Mouse (Mus musculus) limb, embryonic 10.5 days (tissue): Measurements from ENCODE around the gene Ttc25. TPM values are rescaled to one million over a fixed set of nuclear protein-coding genes. Genes with fewer than 3 reads are reported as not detected.

Experiments
- DNase-seq: peaks from one replicate; pipeline ENCODE4 v3.0.0-alpha.2; 2017; ENCODE audit warnings: low spot score
- H3K27ac ChIP-seq: fragments of 300-500 bp; sonication (generic); 2 replicates; pipeline ENCODE4 v1.5.1; 2016; ENCODE audit warnings: mild to moderate bottlenecking
- H3K27me3 ChIP-seq: fragments of 300-500 bp; sonication (generic); 2 replicates; pipeline ENCODE4 v1.6.1; 2016; ENCODE audit warnings: low read depth, mild to moderate bottlenecking; ENCODE audit not compliant: poor library complexity, severe bottlenecking
- H3K36me3 ChIP-seq: fragments of 300-500 bp; sonication (generic); 2 replicates; pipeline ENCODE4 v1.6.1; 2016; ENCODE audit warnings: mild to moderate bottlenecking, moderate library complexity
- H3K4me1 ChIP-seq: fragments of 300-500 bp; sonication (generic); 2 replicates; pipeline ENCODE4 v1.6.1; 2016
- H3K4me3 ChIP-seq: fragments of 300-500 bp; sonication (generic); 2 replicates; pipeline ENCODE4 v1.5.1; 2016; ENCODE audit warnings: mild to moderate bottlenecking, moderate library complexity
- H3K9me3 ChIP-seq: fragments of 300-500 bp; sonication (generic); replicated peaks from 2 replicates; pipeline ENCODE4 v1.6.1; 2016; ENCODE audit warnings: mild to moderate bottlenecking
- WGBS: fragments of 180-500 bp; shearing (Covaris S2); methylation state at CpG from one replicate; pipeline ENCODE4 v1.1.7; 2016; 5-methylcytosine and 5-hydroxymethylcytosine counted together
- polyA plus RNA-seq: library from polyadenylated mRNA; unstranded; fragments of >200 nt; fragmentation: Nextera tagmentation; extraction: Ambion mirVana; gene quantifications from 2 replicates; pipeline ENCODE4 v1.2.1, GENCODE M21; 2016

Gene Ttc25
- polyA plus RNA-seq, 1 experiment from 2014 or later: 1.1 TPM

- no peak overlapping the region for H3K27ac ChIP-seq
Measured at GRCm38 (mm10) chr11:100536466-100536865, 8.9 kb upstream of the Ttc25 start.

DNA sequence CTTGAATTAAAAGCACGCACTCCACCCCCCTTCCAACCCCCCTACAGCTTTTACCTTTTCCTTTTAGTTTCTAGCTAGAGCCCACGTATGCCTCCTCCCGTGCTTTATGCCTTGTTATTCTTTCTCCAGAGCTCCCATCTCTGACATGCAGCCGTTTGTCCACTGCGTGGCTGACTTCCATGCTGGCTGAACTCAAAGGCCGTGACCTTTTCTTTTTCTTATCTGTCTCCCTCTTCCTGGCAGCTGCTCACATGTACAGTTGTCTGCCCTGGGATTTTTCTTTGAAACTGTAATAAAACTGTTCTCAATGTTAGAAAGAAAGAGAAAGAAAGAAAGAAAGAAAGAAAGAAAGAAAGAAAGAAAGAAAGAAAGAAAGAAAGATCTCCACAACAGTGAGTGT is 4.4 kb upstream of the Ttc25 start:
- Histone ChIP-seq H3K27me3 (no peaks in the 10 kb centered on the region), H3K4me3 (no peak overlapping the region), H3K36me3 (no peaks in the 10 kb centered on the region), H3K4me1 (peaks cover 15% of the 10 kb centered on the region), H3K9me3 (no peaks in the 10 kb centered on the region), H3K27ac (no peak overlapping the region)
- no peak for DNase-seq
- 52% methylated on average over 6 of the region's 6 CpGs for WGBS

More at GRCm38 (mm10) chr11:100536466-100536865, 8.9 kb upstream of the Ttc25 start:
- Histone ChIP-seq H3K4me1 (no peaks in the 10 kb centered on the region), H3K4me3 (no peak overlapping the region), H3K9me3 (no peaks in the 10 kb centered on the region), H3K36me3 (no peaks in the 10 kb centered on the region), H3K27me3 (no peaks in the 10 kb centered on the region)
- no peak for DNase-seq

DNA sequence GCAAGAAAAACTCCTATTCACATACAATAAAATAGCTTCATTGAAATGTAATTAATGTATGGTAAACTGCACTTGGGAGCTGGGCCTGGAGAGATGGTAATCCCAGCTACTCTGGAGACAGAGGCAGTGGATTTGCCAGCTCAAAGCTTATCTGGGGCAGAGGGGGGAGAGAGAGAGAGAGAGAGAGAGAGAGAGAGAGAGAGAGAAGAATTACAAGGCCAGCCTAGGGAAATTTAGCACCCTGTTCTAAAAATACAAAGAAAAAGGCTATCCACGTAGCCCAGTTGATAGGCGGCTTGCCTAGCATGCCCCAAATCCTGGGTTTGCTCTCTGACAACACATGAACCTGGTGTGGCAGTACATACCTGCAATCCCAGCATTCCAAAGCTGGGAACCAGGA is 3.8 kb upstream of the Ttc25 start:
- no peak overlapping the region for H3K27ac ChIP-seq
- DNase-seq: no peak
- peaks cover 18% of the 10 kb centered on the region for H3K4me1 ChIP-seq
- no peaks in the 10 kb centered on the region for H3K27me3 ChIP-seq
- WGBS: 93% methylated on average over 2 of the region's 2 CpGs
- H3K9me3 ChIP-seq: no peaks in the 10 kb centered on the region
- H3K4me3 ChIP-seq: no peak overlapping the region
- H3K36me3 ChIP-seq: no peaks in the 10 kb centered on the region

GRCm38 (mm10) chr11:100545746-100546085 is 309 bp downstream of the Ttc25 start:
- no peaks in the 10 kb centered on the region for H3K27me3 ChIP-seq
- DNase-seq: no peak
- H3K4me1 ChIP-seq: peaks cover 18% of the 10 kb centered on the region
- peak overlapping the region; percentile 51 for H3K4me3 ChIP-seq
- H3K36me3 ChIP-seq: no peaks in the 10 kb centered on the region
- no peaks in the 10 kb centered on the region for H3K9me3 ChIP-seq
- 26% methylated on average over 7 of the region's 7 CpGs for whole genome bisulfite sequencing
- peak overlapping the region; percentile 76 for H3K27ac ChIP-seq

GRCm38 (mm10) chr11:100546955-100547354 is 1.5 kb downstream of the Ttc25 start:
- DNase-seq: no peak
- WGBS: 90% methylated on average over 6 of the region's 6 CpGs
- no peak overlapping the region for H3K27ac ChIP-seq
- H3K36me3 ChIP-seq: no peaks in the 10 kb centered on the region
- no peaks in the 10 kb centered on the region for H3K27me3 ChIP-seq
- peaks cover 18% of the 10 kb centered on the region for H3K4me1 ChIP-seq
- no peaks in the 10 kb centered on the region for H3K9me3 ChIP-seq
- H3K4me3 ChIP-seq: no peak overlapping the region

DNA sequence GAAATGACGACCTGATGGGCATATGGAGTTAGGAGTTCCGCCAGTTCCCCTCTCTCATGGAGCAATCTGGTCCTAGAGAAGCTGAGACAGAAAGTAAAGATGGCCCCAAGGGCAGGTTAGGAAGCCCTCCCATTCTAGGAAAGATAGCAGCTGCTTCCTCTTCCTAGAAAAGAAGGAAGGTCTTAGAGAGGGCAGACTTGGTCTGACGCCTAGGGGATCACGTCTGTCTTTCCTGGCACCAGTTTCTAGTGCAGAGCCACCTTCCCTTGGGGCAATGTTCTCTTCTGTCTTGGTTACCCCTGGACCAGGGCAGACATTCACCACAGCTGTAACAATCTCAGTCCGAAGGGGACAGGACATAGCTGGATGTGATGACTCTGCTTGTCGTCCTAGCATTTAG is 2.7 kb downstream of the Ttc25 start:
- H3K9me3 ChIP-seq: no peaks in the 10 kb centered on the region

DNA sequence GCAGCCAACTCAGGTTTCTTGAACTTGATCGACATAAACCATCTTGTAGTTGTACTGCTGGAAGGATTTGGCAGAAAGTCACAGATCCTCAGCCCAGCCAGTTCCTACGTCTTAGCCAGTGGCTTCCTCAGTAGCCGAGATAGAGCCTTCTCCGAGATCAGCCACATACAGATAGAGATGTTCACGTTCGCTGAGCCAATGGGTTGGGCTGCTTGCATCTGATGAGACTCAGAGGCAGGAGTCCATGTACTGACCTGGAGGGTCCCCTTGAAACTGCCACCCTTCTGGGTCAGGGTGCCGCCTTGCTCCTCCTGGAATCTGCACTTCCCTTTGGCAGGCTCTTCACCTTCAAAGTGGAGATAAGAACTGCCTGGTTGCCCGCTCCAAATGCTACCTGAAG is 4.1 kb downstream of the Ttc25 start:
- Histone ChIP-seq H3K9me3 (no peaks in the 10 kb centered on the region), H3K27me3 (no peaks in the 10 kb centered on the region), H3K4me3 (no peak overlapping the region), H3K27ac (no peak overlapping the region), H3K36me3 (no peaks in the 10 kb centered on the region), H3K4me1 (peaks cover 17% of the 10 kb centered on the region)
- no peak for DNase-seq
- 86% methylated on average over 8 of the region's 8 CpGs for WGBS

More for the DNA sequence above, 2.7 kb downstream of the Ttc25 start:
- no peak overlapping the region for H3K4me3 ChIP-seq
- H3K4me1 ChIP-seq: peaks cover 18% of the 10 kb centered on the region
- no peak for DNase-seq
- WGBS: 83% methylated on average over 6 of the region's 6 CpGs
- no peaks in the 10 kb centered on the region for H3K27me3 ChIP-seq
- H3K36me3 ChIP-seq: no peaks in the 10 kb centered on the region
- no peak overlapping the region for H3K27ac ChIP-seq

DNA sequence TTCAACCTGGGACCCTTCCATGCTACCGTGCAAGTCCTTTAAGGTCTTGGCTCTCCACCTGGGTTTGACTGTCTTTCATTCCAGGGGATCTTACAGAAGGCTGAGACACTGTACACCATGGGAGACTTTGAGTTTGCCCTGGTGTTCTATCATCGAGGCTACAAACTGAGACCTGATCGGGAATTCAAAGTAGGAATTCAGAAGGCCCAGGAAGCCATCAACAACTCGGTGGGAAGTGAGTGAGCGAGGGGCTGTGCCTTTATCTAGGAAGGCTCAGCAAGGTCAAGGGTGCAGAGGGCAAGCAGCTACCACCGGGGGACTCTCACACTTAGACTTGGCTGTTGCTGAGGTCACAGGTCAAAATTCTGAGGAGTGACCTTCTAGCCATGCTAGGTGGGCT is 4.7 kb downstream of the Ttc25 start:
- DNase-seq: no peak
- H3K27me3 ChIP-seq: no peaks in the 10 kb centered on the region
- WGBS: 71% methylated on average over 6 of the region's 6 CpGs

GRCm38 (mm10) chr11:100552842-100553241 is 7.4 kb downstream of the Ttc25 start:
- Histone ChIP-seq H3K27me3 (peaks cover 5% of the 10 kb centered on the region), H3K4me1 (peaks cover 4% of the 10 kb centered on the region; the same call in 1 of the 2 replicates), H3K4me3 (no peak overlapping the region), H3K36me3 (no peaks in the 10 kb centered on the region), H3K9me3 (no peaks in the 10 kb centered on the region), H3K27ac (no peak overlapping the region)
- DNase-seq: no peak
- WGBS: 89% methylated on average over 4 of the region's 4 CpGs

More for the DNA sequence above, 4.7 kb downstream of the Ttc25 start:
- peaks cover 11% of the 10 kb centered on the region for H3K4me1 ChIP-seq
- no peak overlapping the region for H3K27ac ChIP-seq
- no peak overlapping the region for H3K4me3 ChIP-seq
- no peaks in the 10 kb centered on the region for H3K36me3 ChIP-seq
- no peaks in the 10 kb centered on the region for H3K9me3 ChIP-seq

GRCm38 (mm10) chr11:100555583-100555982 is 10.2 kb downstream of the Ttc25 start:
- H3K4me3 ChIP-seq: no peak overlapping the region
- peaks cover 5% of the 10 kb centered on the region for H3K27me3 ChIP-seq
- H3K4me1 ChIP-seq: peaks cover 7% of the 10 kb centered on the region; the same call in 1 of the 2 replicates
- 19% methylated on average over 11 of the region's 11 CpGs for WGBS
- no peak for DNase-seq
- H3K9me3 ChIP-seq: no peaks in the 10 kb centered on the region
- no peak overlapping the region for H3K27ac ChIP-seq
- H3K36me3 ChIP-seq: no peaks in the 10 kb centered on the region

DNA sequence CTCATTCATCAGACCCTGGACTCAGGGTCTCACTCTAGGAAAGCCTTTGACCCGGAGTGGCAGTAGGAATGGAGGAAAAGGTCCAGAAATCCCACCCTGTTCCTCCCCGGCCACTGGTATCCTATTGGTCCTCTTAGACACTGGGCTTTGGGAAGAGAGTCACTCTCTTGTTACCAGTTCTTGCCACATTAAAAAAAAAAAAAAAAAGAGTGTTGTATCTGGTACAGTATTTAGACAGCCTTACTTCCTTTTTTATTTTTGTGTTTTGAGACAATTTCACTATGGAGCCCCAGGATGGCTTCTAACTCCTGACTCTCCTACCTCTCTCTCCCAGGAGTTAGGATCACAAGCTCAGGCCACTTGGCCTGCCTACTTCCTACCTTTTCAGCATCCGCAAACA is 12.2 kb downstream of the Ttc25 start:
- H3K27me3 ChIP-seq: peaks cover 5% of the 10 kb centered on the region
- H3K27ac ChIP-seq: no peak overlapping the region
- no peak for DNase-seq
- H3K4me1 ChIP-seq: peaks cover 7% of the 10 kb centered on the region; the same call in 1 of the 2 replicates
- 83% methylated on average over 3 of the region's 3 CpGs for WGBS
- H3K9me3 ChIP-seq: no peaks in the 10 kb centered on the region
- H3K4me3 ChIP-seq: no peak overlapping the region
- H3K36me3 ChIP-seq: no peaks in the 10 kb centered on the region

- Histone ChIP-seq H3K9me3 (no peaks in the 10 kb centered on the region), H3K27me3 (peaks cover 5% of the 10 kb centered on the region), H3K36me3 (no peaks in the 10 kb centered on the region), H3K27ac (no peak overlapping the region), H3K4me1 (peaks cover 7% of the 10 kb centered on the region; the same call in 1 of the 2 replicates), H3K4me3 (no peak overlapping the region)
- 53% methylated on average over 7 of the region's 7 CpGs for WGBS
- DNase-seq: no peak
Measured at GRCm38 (mm10) chr11:100559476-100559875, 14.1 kb downstream of the Ttc25 start.

GRCm38 (mm10) chr11:100561748-100562147 is 16.3 kb downstream of the Ttc25 start:
- Histone ChIP-seq H3K4me3 (no peak overlapping the region), H3K27ac (no peak overlapping the region), H3K36me3 (no peaks in the 10 kb centered on the region), H3K4me1 (peaks cover 7% of the 10 kb centered on the region; the same call in 1 of the 2 replicates), H3K27me3 (peaks cover 5% of the 10 kb centered on the region), H3K9me3 (no peaks in the 10 kb centered on the region)
- 77% methylated on average over 5 of the region's 5 CpGs for WGBS
- no peak for DNase-seq

DNA sequence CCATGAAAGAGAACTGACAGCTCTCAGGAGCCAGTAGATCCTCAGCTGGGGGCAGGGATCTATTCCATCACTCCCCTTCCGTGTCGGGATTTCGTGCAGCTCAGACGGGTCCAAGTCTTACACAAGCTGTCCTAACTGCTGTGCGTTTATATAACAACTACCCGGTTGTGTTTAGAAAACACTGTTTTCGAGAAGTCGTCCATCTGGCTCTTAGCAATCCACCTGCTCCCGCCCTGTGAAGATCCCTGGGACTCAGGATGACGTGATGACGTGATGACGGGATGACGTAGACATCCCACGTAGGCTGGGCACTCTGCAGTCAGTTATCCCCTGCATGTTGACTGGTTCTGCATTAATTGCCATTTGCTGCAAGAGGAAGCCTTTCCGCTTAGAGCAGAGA is 18.9 kb downstream of the Ttc25 start:
- 83% methylated on average over 15 of the region's 15 CpGs for WGBS

More for the DNA sequence above, 18.9 kb downstream of the Ttc25 start:
- Histone ChIP-seq H3K4me1 (peaks cover 9% of the 10 kb centered on the region; the same call in 1 of the 2 replicates), H3K36me3 (no peaks in the 10 kb centered on the region), H3K9me3 (no peaks in the 10 kb centered on the region), H3K27me3 (no peaks in the 10 kb centered on the region), H3K27ac (no peak overlapping the region), H3K4me3 (no peak overlapping the region)
- no peak for DNase-seq
